Mouse (Mus musculus) stomach, embryonic 15.5 days (tissue): ENCODE data around the gene Hoxb5. TPM values are rescaled to one million over a fixed set of nuclear protein-coding genes. Genes with fewer than 3 reads are reported as not detected.

Source experiments
- ATAC-seq: fragments of 200-750 bp; cut with Nextera tagmentation; 2 replicates; pipeline ENCODE4 v1.8.0; 2017; ENCODE audit warnings: low read depth, moderate number of reproducible peaks, moderate TSS enrichment; ENCODE audit not compliant: insufficient read depth, low FRiP score
- H3K27ac ChIP-seq: fragments of 300-500 bp; sonication (generic); 2 replicates; pipeline ENCODE4 v1.5.1; 2015; ENCODE audit warnings: mild to moderate bottlenecking, inconsistent platforms
- H3K27me3 ChIP-seq: fragments of 300-500 bp; sonication (generic); replicated peaks from 2 replicates; pipeline ENCODE4 v1.6.1; 2015; ENCODE audit warnings: inconsistent platforms
- H3K36me3 ChIP-seq: fragments of 300-500 bp; sonication (generic); 2 replicates; pipeline ENCODE4 v1.6.1; 2015; ENCODE audit warnings: inconsistent platforms
- H3K4me1 ChIP-seq: fragments of 300-500 bp; sonication (generic); 2 replicates; pipeline ENCODE4 v1.6.1; 2015; ENCODE audit warnings: inconsistent platforms
- H3K4me2 ChIP-seq: fragments of 300-500 bp; sonication (generic); 2 replicates; pipeline ENCODE4 v1.6.1; 2015; ENCODE audit warnings: mild to moderate bottlenecking, inconsistent platforms
- H3K4me3 ChIP-seq: fragments of 300-500 bp; sonication (generic); replicated peaks from 2 replicates; pipeline ENCODE4 v1.5.1; 2015; ENCODE audit warnings: inconsistent platforms
- H3K9ac ChIP-seq: fragments of 300-500 bp; sonication (generic); 2 replicates; pipeline ENCODE4 v1.6.1; 2015; ENCODE audit warnings: inconsistent platforms
- H3K9me3 ChIP-seq: fragments of 300-500 bp; sonication (generic); 2 replicates; pipeline ENCODE4 v1.6.1; 2016; ENCODE audit warnings: inconsistent platforms
- WGBS: fragments of 180-500 bp; shearing (Covaris S2); methylation state at CpG from one replicate; pipeline ENCODE4 v1.1.7; 2015; 5-methylcytosine and 5-hydroxymethylcytosine counted together
- polyA plus RNA-seq: library from polyadenylated mRNA; unstranded; fragments of >200 nt; fragmentation: Nextera tagmentation; extraction: Ambion mirVana; gene quantifications from 2 replicates; pipeline ENCODE4 v1.2.1, GENCODE M21; 2015

Gene Hoxb5
- polyA plus RNA-seq, 1 experiment from 2014 or later: 17.6 TPM

DNA sequence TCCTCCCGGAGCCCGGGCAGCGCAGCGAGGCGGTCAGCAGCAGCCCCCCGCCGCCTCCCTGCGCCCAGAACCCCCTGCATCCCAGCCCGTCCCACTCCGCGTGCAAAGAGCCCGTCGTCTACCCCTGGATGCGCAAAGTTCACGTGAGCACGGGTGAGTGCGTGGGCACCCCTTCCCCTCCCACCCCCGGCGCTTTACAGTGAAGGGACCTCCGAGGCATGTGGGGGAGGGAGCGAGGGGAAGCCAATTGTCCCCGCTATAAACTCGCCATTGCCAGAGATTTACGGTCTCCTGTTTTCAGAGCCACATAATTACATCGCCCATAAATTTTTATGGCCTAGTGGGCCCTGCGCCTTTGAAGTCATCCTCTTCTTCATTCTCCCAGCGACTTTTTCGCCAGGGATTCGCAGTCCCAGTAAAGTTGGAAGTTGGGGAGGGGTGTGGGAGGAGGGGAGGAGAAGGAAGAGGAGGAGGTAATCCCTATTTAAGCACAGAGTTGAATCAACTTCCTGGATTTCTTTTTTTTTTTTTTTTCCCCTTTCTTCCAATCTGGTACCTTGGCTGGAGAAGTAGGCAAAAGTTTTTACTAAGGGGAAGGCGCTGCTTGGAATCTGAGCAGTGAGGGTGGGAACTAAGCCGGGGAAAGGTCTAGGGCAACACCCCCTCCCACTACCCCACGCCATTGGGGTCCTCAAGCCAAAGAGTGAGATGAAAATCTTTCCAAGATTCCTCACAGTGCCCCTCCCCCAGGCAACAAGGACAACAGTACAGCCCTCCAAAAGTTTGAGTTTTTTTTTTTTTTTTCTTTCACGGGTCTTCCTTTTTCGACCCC is 16.2 kb downstream of the Hoxb5 start:
- H3K9me3 ChIP-seq: no peaks in the 10 kb centered on the region
- peaks cover 12% of the 10 kb centered on the region for H3K4me1 ChIP-seq
- peak; percentile 29; the same call in 1 of the 2 replicates for ATAC-seq
- WGBS: 1% methylated on average over 29 of the region's 34 CpGs
- peak overlapping the region; percentile 60 for H3K4me3 ChIP-seq
- peak overlapping the region; percentile 62 for H3K4me2 ChIP-seq
- peaks cover 11% of the 10 kb centered on the region; the same call in 1 of the 2 replicates for H3K27me3 ChIP-seq
- no peaks in the 10 kb centered on the region for H3K36me3 ChIP-seq
- peak overlapping the region; percentile 65 for H3K9ac ChIP-seq
- H3K27ac ChIP-seq: peak overlapping the region; percentile 97

GRCm38 (mm10) chr11:96319910-96320309 is 16.8 kb downstream of the Hoxb5 start:
- 1% methylated on average over 29 of the region's 29 CpGs for WGBS
- Histone ChIP-seq H3K9ac (peak overlapping the region; percentile 65), H3K4me1 (peaks cover 10% of the 10 kb centered on the region; the same call in 1 of the 2 replicates), H3K36me3 (no peaks in the 10 kb centered on the region), H3K9me3 (no peaks in the 10 kb centered on the region), H3K27ac (peak overlapping the region; percentile 97), H3K4me3 (peak overlapping the region; percentile 60), H3K27me3 (peaks cover 11% of the 10 kb centered on the region; the same call in 1 of the 2 replicates), H3K4me2 (peak overlapping the region; percentile 62)
- ATAC-seq: 0 out of 2 replicates have a peak, but pooled peaks have one; percentile 11

- peak overlapping the region; percentile 60 for H3K4me3 ChIP-seq
- no peak for ATAC-seq
- H3K27ac ChIP-seq: peak overlapping the region; percentile 97
- H3K9ac ChIP-seq: peak overlapping the region; percentile 65
- 16% methylated on average over 17 of the region's 17 CpGs for WGBS
- H3K36me3 ChIP-seq: no peaks in the 10 kb centered on the region
- H3K4me2 ChIP-seq: peak overlapping the region; percentile 62
- H3K9me3 ChIP-seq: no peaks in the 10 kb centered on the region
- peaks cover 7% of the 10 kb centered on the region; the same call in 1 of the 2 replicates for H3K27me3 ChIP-seq
- H3K4me1 ChIP-seq: peaks cover 10% of the 10 kb centered on the region; the same call in 1 of the 2 replicates
These were observed 17.6 kb downstream of the Hoxb5 start for GRCm38 (mm10) chr11:96320688-96321087.

DNA sequence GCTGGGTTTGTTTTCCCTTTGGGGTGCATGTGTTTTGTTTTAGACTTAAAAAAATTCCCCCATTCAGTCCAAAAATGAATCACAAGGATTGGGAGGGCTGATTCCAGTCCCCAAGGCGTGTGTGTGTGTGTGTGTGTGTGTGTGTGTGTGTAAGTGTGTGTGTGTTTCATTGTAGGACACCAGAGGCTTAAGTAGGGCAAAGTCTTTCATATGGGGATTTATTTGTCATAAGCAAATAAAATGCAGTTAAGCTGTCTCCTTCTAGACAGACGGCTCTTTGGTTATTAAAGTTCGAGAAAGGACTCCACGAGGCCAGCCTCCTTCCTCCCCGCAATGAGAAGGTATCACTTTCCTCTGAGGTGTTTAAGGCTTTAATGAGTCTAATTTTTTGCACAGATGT is 18.7 kb downstream of the Hoxb5 start:
- Histone ChIP-seq H3K9me3 (no peaks in the 10 kb centered on the region), H3K4me3 (peak overlapping the region; percentile 30; the same call in 1 of the 2 replicates), H3K4me2 (peak overlapping the region; percentile 62), H3K36me3 (no peaks in the 10 kb centered on the region), H3K27ac (peak overlapping the region; percentile 78), H3K9ac (no peak overlapping the region), H3K4me1 (peaks cover 7% of the 10 kb centered on the region; the same call in 1 of the 2 replicates), H3K27me3 (peaks cover 8% of the 10 kb centered on the region; the same call in 1 of the 2 replicates)
- WGBS: 18% methylated on average over 5 of the region's 5 CpGs
- ATAC-seq: no peak

GRCm38 (mm10) chr11:96322738-96323137 is 19.6 kb downstream of the Hoxb5 start:
- peaks cover 14% of the 10 kb centered on the region; the same call in 1 of the 2 replicates for H3K27me3 ChIP-seq
- 18% methylated on average over 6 of the region's 6 CpGs for WGBS
- H3K9me3 ChIP-seq: no peaks in the 10 kb centered on the region
- peak overlapping the region; percentile 62 for H3K4me2 ChIP-seq
- 0 out of 2 replicates have a peak overlapping the region, but pooled peaks have one; percentile 25 for H3K9ac ChIP-seq
- H3K4me1 ChIP-seq: peaks cover 9% of the 10 kb centered on the region; the same call in 1 of the 2 replicates
- peak overlapping the region; percentile 78 for H3K27ac ChIP-seq
- no peak for ATAC-seq
- peak overlapping the region; percentile 30 for H3K4me3 ChIP-seq
- no peaks in the 10 kb centered on the region for H3K36me3 ChIP-seq

DNA sequence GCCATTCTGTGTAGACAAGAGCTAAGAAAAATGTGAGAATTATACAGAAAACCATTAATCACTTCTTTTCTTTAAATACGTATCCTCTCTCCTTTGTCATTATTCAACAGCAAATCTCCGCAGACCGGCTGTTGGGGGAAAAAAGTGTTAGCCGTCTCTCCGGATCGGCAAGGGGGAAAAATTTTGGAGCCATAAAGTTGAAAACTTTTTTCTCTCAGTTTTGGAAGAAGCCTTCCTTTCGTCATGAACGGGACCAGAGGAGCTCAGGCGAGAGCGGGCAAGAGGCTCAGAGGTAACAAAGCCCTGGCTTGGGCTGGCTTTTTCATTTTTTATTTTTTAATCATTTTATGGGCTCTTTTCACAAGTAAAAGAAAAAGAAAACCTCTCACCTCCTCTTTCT is 20.0 kb downstream of the Hoxb5 start, which contains the start of gene Hoxb3:
Hoxb3 (plus strand) TSS at position 173 of the 400 bp plus-strand sequence.
- WGBS: 17% methylated on average over 10 of the region's 10 CpGs
- H3K4me1 ChIP-seq: peaks cover 7% of the 10 kb centered on the region; the same call in 1 of the 2 replicates
- H3K27me3 ChIP-seq: peaks cover 14% of the 10 kb centered on the region; the same call in 1 of the 2 replicates

DNA sequence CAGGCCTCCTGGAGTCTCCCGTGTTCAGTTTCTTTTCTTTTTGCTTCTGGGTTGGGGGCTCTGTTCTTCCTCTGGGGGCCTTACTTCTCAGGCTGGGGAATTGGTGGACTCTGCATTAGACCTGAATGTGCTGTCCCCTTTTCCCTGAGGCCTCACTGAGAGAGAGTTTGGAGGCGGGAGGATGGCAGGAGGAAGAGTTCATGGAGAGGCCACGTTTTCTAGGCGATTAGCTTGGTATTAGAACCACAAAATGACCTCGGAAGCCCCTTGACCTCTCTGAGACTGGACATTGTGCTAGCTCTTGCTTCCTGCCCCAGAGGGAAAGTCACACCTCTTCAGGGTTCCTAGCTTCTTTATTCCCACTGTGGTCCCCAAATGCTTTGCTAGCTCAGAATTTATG is 21.0 kb downstream of the Hoxb5 start:
- peaks cover 7% of the 10 kb centered on the region; the same call in 1 of the 2 replicates for H3K4me1 ChIP-seq
- 6% methylated on average over 5 of the region's 5 CpGs for WGBS
- H3K36me3 ChIP-seq: no peaks in the 10 kb centered on the region
- ATAC-seq: no peak
- H3K4me2 ChIP-seq: peak overlapping the region; percentile 62
- H3K27ac ChIP-seq: peak overlapping the region; percentile 78
- H3K4me3 ChIP-seq: peak overlapping the region; percentile 30
- H3K9ac ChIP-seq: no peak overlapping the region
- peaks cover 12% of the 10 kb centered on the region; the same call in 1 of the 2 replicates for H3K27me3 ChIP-seq
- H3K9me3 ChIP-seq: no peaks in the 10 kb centered on the region

More for the DNA sequence above, 20.0 kb downstream of the Hoxb5 start, which contains the start of gene Hoxb3:
- peak within 1 kb of the TSS; percentile 25; the same call in 1 of the 2 replicates for H3K9ac ChIP-seq
- peak within 1 kb of the TSS; percentile 78 for H3K27ac ChIP-seq
- H3K9me3 ChIP-seq: no peaks in the 10 kb centered on the region
- H3K36me3 ChIP-seq: no peaks in the 10 kb centered on the region
- no peak for ATAC-seq
- H3K4me3 ChIP-seq: peak within 1 kb of the TSS; percentile 30
- H3K4me2 ChIP-seq: peak within 1 kb of the TSS; percentile 62

GRCm38 (mm10) chr11:96324965-96325364 is 21.8 kb downstream of the Hoxb5 start:
- Histone ChIP-seq H3K9ac (peak overlapping the region; percentile 41; the same call in 1 of the 2 replicates), H3K27me3 (peaks cover 10% of the 10 kb centered on the region), H3K9me3 (no peaks in the 10 kb centered on the region), H3K4me1 (peaks cover 10% of the 10 kb centered on the region; the same call in 1 of the 2 replicates), H3K27ac (peak overlapping the region; percentile 78), H3K4me3 (peak overlapping the region; percentile 30), H3K36me3 (no peaks in the 10 kb centered on the region), H3K4me2 (peak overlapping the region; percentile 62)
- no peak for ATAC-seq
- 24% methylated on average over 8 of the region's 8 CpGs for WGBS

GRCm38 (mm10) chr11:96325747-96326212 is 22.6 kb downstream of the Hoxb5 start:
- no peaks in the 10 kb centered on the region for H3K36me3 ChIP-seq
- H3K4me3 ChIP-seq: peak overlapping the region; percentile 30
- peak overlapping the region; percentile 41; the same call in 1 of the 2 replicates for H3K9ac ChIP-seq
- no peak for ATAC-seq
- H3K4me2 ChIP-seq: peak overlapping the region; percentile 62
- peak overlapping the region; percentile 78 for H3K27ac ChIP-seq
- H3K27me3 ChIP-seq: peaks cover 14% of the 10 kb centered on the region
- H3K4me1 ChIP-seq: peaks cover 18% of the 10 kb centered on the region; the same call in 1 of the 2 replicates
- H3K9me3 ChIP-seq: no peaks in the 10 kb centered on the region
- WGBS: 14% methylated on average over 22 of the region's 22 CpGs

- H3K27me3 ChIP-seq: peaks cover 14% of the 10 kb centered on the region
- H3K4me2 ChIP-seq: peak overlapping the region; percentile 62
- peak overlapping the region; percentile 30 for H3K4me3 ChIP-seq
- no peak for ATAC-seq
- H3K27ac ChIP-seq: peak overlapping the region; percentile 78
- H3K9me3 ChIP-seq: no peaks in the 10 kb centered on the region
- WGBS: 15% methylated on average over 12 of the region's 12 CpGs
- no peak overlapping the region for H3K9ac ChIP-seq
- H3K4me1 ChIP-seq: peaks cover 20% of the 10 kb centered on the region
- no peaks in the 10 kb centered on the region for H3K36me3 ChIP-seq
These were observed 23.6 kb downstream of the Hoxb5 start for GRCm38 (mm10) chr11:96326705-96327104.

DNA sequence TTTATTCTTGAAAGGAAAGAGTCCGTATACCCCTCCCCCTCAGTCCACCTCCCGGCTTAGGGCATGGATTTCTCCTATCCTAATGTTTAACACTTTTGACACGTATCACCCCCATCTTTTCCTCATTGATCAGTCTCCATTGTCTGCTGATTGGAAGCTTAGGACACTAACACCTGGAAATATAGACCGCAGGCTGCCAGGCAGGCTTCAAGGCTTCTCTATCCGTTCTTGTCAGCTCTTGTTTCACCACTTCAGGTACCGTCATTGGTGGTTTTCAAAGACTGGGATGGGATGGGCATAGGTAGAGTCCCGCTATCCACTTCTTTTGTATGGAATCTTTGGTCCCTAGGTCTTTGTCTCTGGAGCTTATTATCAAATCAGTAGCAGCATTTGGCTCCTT is 24.0 kb downstream of the Hoxb5 start:
- H3K27me3 ChIP-seq: peaks cover 14% of the 10 kb centered on the region
- peak overlapping the region; percentile 62 for H3K4me2 ChIP-seq
- H3K9me3 ChIP-seq: no peaks in the 10 kb centered on the region
- H3K4me3 ChIP-seq: peak overlapping the region; percentile 30
- WGBS: 20% methylated on average over 7 of the region's 7 CpGs
- ATAC-seq: no peak
- H3K4me1 ChIP-seq: peaks cover 24% of the 10 kb centered on the region
- peak overlapping the region; percentile 16; the same call in 1 of the 2 replicates for H3K9ac ChIP-seq
- no peaks in the 10 kb centered on the region for H3K36me3 ChIP-seq
- peak overlapping the region; percentile 78 for H3K27ac ChIP-seq
